Mouse (Mus musculus) heart, adult 8-10 months (tissue): ENCODE measurements around the gene Rnf183. TPM values are rescaled to one million over a fixed set of nuclear protein-coding genes. Genes with fewer than 3 reads are reported as not detected.
"Not testable (repeated sequence)": the region's sequence is repeated elsewhere in the genome, so short reads cannot be mapped to it uniquely, and the experiment has no call there.

Experiments used
- DNase-seq: peaks from one replicate; pipeline ENCODE4 v3.0.0; 2022; ENCODE audit warnings: low spot score
- total RNA-seq, 4 experiments: library from RNA; stranded (reverse); gene quantifications; 2 replicates each; pipeline ENCODE4 v1.2.4; 2022

The Rnf183 gene
- total RNA-seq: not detected

- no peak for DNase-seq
Observed at GRCm38 (mm10) chr4:62435081-62435480, at the start of gene Rnf183. TSS of gene Rnf183 (minus strand) at chr4:62435252.

- DNase-seq: no peak
Observed at GRCm38 (mm10) chr4:62480709-62481605, 45.9 kb upstream of the Rnf183 start.

GRCm38 (mm10) chr4:62479937-62480708 lies 45.1 kb upstream of the Rnf183 start, which contains the start of gene Bspry:
TSS of gene Bspry (plus strand) at chr4:62480053.
- no peak for DNase-seq

- DNase-seq: not testable (repeated sequence)
Observed at GRCm38 (mm10) chr4:62479593-62479936, 44.5 kb upstream of the Rnf183 start.

- no peak for DNase-seq
Observed at GRCm38 (mm10) chr4:62477542-62478244, 42.6 kb upstream of the Rnf183 start.

- DNase-seq: no peak
Observed at GRCm38 (mm10) chr4:62475793-62476192, 40.7 kb upstream of the Rnf183 start.

- DNase-seq: no peak
Observed at GRCm38 (mm10) chr4:62475131-62475530, 40.1 kb upstream of the Rnf183 start.

- no peak for DNase-seq
Observed at GRCm38 (mm10) chr4:62472071-62472470, 37.0 kb upstream of the Rnf183 start.

- DNase-seq: peak; percentile 53
Observed at GRCm38 (mm10) chr4:62470598-62471051, 35.6 kb upstream of the Rnf183 start, which contains the start of gene Wdr31. TSS of gene Wdr31 (minus strand) at chr4:62470896.

GRCm38 (mm10) chr4:62468158-62468557 lies 33.1 kb upstream of the Rnf183 start:
- DNase-seq: no peak

- no peak for DNase-seq
Observed at GRCm38 (mm10) chr4:62463124-62463523, 28.1 kb upstream of the Rnf183 start.

- DNase-seq: no peak
Observed at GRCm38 (mm10) chr4:62460348-62460747, 25.3 kb upstream of the Rnf183 start.

GRCm38 (mm10) chr4:62459081-62459480 lies 24.0 kb upstream of the Rnf183 start:
- no peak for DNase-seq

- peak; percentile 33 for DNase-seq
Observed at GRCm38 (mm10) chr4:62454995-62455394, 19.9 kb upstream of the Rnf183 start.

GRCm38 (mm10) chr4:62440986-62441385 lies 5.9 kb upstream of the Rnf183 start:
- DNase-seq: no peak

GRCm38 (mm10) chr4:62440544-62440943 lies 5.5 kb upstream of the Rnf183 start:
- DNase-seq: no peak

- no peak for DNase-seq
Observed at GRCm38 (mm10) chr4:62439793-62440192, 4.7 kb upstream of the Rnf183 start.

GRCm38 (mm10) chr4:62437871-62438270 lies 2.8 kb upstream of the Rnf183 start:
- no peak for DNase-seq

- DNase-seq: no peak
Observed at GRCm38 (mm10) chr4:62437256-62437778, 2.3 kb upstream of the Rnf183 start.

- no peak for DNase-seq
Observed at GRCm38 (mm10) chr4:62433939-62434870, 847 bp downstream of the Rnf183 start.
